Mouse (Mus musculus) left cerebral cortex, adult 8-10 months (tissue): ENCODE results near the gene Tle3. TPM values are rescaled to one million over a fixed set of nuclear protein-coding genes. Genes with fewer than 3 reads are reported as not detected.

Experiments
- DNase-seq, 2 experiments: peaks; one replicate each; pipeline ENCODE4 v3.0.0; 2022; ENCODE audit warnings: low spot score in 2 of 2
- total RNA-seq, 4 experiments: library from RNA; stranded (reverse); gene quantifications; 2 replicates each; pipeline ENCODE4 v1.2.4; 2022

Tle3 gene
- total RNA-seq, 4 experiments from 2014 or later, result 37.4 to 53.8 (median 44.7) TPM

DNA sequence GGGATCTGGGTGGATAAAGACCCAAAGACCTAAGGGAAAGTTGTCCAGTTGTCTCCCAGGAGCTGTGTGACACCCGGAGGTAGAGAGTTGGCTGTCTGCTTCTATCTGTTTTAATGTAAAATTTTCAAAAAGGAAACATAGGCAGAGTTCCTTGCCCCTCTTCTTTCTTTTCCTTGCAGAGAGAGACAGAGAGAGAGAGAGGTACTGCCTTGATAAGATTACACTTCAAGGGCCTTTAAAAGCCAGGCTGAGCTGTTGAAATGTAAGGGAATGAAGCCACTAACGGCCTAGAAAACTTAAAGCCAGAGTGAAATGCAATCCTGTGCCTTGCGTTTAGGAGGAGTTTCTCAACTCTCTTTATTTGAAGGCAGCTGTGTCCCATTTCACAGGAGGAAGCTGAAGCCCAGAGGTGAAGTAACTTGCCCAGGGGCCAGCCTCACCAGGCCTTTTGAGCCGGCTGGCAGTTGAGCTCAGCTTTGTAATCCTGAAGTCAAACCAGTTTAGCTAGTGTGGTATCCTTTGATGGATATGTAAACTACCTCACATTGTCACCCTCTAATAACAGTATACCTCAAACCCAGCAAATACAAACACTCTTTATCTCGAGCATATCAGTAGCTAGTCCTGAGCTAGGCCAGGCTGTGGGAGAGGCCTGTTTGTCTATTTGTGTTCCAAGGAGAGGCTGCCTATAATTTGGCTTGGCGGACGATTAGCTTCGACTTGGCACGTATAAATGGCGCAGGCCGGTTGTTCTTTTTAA, 3.8 kb downstream of the Tle3 start:
- DNase-seq, result no peak

- DNase-seq, result no peak
These were observed 4.5 kb downstream of the Tle3 start for GRCm38 (mm10) chr9:61376650-61377049.

DNA sequence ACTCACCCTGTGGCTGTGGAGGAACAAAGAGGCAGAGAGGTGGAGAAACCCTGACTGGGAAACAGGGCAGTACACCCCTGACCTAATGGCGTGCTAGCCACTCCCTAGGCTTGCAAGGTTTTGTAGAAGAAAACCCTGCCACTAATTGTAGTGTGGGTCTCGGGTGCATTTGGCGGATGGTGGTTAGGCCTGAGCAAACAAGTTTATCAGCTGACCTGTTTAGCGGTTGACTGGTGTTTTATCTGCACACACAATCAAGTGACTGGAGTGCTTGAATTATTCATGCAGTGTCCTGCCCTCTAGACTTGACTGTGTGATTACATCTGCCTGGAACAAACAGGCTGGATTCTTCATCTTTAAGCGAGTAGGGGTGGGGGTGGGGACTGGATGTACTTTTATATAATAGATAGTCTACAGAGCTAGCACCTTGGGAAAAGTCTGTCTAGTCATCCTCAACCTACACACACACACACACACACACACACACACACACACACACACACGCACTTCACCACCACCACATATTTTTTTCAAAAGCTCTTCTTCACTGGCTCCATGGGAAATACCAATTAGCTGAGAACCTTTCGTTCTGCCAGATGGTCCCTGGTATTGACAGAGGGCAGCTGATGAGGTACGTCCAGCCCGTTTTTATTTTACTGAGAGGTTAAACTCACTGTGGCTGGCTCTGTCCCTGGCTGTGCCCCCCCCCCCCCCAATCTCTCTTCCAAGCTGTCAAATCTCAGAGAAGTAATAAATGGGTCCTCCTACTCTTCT, 5.7 kb downstream of the Tle3 start:
- DNase-seq, result no peak

GRCm38 (mm10) chr9:61378516-61378915, 6.3 kb downstream of the Tle3 start:
- DNase-seq, result peak in 1 of 2 experiments; percentile 38

GRCm38 (mm10) chr9:61379016-61379634, 7.0 kb downstream of the Tle3 start:
- DNase-seq, result no peak

- no peak for DNase-seq
These were observed 8.3 kb downstream of the Tle3 start for GRCm38 (mm10) chr9:61380258-61381062.

DNA sequence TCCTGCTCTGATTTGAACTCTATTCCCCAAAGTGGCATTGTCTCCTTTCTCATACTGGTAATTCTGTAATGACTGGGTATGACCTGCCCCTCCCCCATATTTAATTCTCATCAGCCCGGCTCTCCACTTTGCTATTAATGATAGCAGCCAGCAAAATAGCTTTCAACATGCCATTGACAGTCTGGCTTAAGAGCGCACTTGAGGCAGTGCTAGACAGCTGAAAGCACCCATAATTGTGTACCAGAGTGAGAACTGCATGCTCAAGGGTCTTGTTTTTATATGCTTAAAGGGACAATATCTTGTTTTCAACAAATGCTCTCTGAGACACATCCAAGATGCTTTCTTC, 8.9 kb downstream of the Tle3 start:
- no peak for DNase-seq

DNA sequence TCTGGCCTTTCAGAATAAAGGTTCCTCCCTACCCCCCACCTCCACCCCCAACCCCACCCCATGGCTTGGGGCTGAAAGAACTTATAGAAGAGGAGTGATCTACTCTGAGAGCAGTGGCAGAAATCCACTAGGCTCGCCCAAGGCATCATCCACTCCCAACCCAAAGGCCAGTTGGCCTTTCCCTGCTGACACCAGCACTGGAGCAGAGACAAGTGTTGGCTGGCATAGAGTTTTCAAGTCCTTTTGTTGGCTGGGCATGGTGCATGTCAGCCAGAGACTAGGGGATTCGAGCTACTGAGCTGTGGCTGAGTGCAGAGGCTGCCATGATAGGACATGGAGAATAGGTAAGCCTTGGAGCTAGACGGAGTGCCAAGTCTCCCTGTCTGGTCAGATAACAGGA, 9.3 kb downstream of the Tle3 start:
- DNase-seq, result no peak

DNA sequence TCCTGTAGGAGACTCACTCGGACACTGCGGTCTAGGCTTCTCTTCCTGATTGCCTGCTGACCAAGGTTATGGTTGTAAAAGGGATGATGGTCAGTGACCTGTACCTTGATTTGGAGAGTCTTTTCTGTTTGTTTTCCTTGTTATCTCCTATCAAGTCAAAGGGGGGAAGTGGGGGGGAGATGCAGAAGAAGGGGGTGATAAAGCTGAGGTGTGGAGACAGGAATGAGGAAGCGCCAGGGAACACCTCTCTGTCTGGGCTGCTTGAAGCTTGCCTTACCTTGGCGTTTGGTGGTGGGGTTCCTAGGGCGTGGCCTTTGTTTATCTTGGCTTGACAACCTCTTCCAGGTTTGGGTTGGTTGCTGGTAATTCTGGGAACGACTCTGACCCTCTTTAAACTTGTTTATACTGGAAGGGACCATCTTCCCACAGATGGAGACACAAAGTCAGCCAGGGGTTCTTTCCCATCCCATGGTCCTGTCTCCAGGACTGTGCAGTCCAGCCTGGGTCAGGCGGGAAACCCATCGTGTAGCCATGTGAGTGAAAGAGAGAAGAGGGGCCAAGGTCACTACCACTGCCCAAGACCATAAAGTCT, 10.5 kb downstream of the Tle3 start:
- no peak for DNase-seq

GRCm38 (mm10) chr9:61384101-61384500, 11.9 kb downstream of the Tle3 start:
- no peak for DNase-seq

GRCm38 (mm10) chr9:61384646-61385443, 12.7 kb downstream of the Tle3 start:
- DNase-seq, result no peak

DNA sequence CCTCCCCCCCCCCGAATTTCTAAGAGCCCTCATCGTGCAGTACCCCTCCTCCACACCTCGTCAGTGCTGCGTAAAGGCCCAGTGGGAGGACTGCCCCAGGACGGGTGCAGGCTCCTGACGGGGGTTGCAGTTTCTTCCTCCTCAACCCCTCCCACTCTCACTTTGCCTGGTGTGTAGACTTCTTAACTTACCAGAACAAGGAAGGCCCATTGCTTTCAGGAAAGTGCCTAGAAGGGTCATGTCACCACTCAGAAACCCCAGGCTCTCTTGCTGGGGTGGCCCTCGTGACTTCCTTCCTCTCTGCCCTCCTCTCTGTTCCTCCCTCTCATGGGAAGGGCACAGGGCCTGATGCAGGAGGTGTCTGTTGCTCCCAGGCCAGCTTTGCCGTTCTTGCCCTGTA, 13.6 kb downstream of the Tle3 start:
- no peak for DNase-seq

- no peak for DNase-seq
These were observed 14.1 kb downstream of the Tle3 start for GRCm38 (mm10) chr9:61386314-61386713.

DNA sequence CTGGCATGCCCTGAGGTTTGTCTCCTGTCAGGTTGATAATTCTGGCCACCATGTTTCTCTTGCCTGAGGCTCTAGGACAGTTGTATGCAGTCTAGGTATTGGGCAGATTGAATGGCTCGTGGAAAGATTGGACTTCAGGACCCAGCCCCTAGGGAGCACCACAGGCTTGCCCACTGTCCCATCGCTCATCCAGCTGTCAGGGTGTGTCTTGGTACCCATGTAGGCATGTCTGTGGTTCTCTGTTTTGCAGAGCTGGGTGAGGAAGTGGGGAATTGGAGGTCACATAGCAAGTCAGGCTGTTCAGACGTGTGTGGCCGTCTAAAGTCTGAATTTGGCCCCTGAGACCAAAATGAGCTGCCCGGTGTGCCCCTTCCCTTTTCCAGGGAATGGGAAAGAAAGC, 15.6 kb downstream of the Tle3 start:
- DNase-seq, result no peak

DNA sequence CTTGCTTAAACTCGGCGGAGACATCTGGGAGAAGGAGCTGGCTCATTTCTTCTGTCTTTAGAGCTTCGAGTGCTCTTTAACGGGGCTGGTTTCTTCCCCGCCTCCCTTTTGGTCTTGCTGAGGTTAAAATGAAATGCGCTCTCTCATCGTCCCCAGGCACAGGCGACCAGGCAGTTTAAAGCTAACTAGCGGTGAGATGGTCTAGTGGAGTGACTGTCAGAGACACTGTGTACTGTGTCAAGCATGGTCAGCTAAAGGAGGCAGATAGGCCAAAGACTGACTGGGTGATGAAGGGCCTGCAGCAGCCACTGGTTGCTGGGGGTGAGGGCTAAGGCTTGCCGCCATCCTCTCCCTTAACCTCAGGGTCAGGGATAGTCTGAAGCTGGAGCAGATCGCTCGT, 16.0 kb downstream of the Tle3 start:
- DNase-seq, result no peak

GRCm38 (mm10) chr9:61388689-61389403, 16.7 kb downstream of the Tle3 start:
- DNase-seq, result no peak

DNA sequence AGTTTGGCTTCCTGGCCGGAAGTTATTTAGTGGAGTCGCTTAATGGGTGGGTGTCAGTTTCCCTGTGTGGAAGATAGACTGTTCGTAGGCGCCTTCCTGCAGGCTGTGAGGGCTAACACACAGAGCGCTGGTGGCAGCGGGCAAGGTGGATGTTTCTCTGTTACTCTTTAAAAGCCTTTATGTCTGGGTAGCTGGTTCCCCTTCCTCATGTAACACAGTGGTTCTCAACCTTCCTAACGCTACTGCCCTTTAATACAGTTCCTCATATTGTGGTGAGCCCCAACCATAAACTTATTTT, 17.2 kb downstream of the Tle3 start:
- no peak for DNase-seq

DNA sequence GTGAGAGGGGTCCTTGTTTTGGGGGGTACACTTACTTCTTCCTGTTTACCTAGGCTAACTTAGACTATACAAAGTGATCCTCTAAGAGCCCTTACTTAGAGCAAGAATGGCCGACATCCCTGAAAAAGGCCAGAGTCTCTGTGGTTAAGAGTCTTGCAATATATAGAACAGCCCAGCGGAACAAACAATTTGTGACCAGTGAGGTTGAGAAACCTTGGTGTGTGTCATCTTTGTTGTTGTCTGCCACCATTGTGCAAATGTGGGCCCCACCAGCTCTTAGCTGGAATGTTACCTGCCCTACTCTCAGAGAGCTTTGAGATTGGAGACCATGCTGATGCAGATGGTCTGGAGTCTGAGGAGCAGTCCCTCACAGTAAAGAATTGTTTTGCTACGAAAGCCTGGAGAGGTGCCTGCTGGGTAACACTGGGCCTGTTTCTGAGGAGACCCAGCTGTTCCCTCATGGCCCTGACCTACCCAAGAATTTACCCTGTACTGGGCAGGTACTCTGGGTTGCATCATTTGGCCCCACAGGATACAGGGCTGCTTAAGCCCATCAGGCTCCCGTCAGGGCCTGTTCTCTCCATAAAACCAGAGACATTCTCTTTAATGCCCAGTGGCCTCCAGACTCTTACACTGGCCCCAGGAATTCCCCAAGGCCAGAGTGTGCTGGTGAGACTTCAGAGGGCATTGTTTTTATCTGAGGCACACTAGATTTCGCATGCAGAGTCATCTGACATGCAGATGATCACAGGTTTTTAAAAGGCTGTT, 19.6 kb downstream of the Tle3 start:
- no peak for DNase-seq

- DNase-seq, result no peak
These were observed 20.1 kb downstream of the Tle3 start for GRCm38 (mm10) chr9:61392338-61392620.

DNA sequence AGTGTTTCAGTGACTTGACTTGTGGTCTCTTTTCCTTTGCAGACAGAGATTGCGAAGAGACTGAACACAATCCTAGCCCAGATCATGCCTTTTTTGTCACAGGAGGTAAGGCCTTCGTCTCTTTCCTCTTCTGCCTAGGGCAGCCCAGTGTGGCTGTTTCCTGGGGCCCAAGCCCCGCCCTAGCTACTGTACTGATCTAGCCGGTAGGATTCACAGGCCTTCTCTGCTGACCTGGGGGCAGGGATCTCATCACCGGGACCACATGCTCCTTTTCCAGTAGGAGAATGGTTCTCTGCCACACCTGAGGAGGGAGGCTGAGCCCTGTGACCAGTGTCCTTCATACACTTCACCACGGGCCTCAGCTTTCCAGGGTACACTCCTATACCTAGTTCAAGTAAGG, 21.0 kb downstream of the Tle3 start:
- no peak for DNase-seq
